Mouse (Mus musculus) left cerebral cortex, adult 6 months (tissue): ENCODE results near the gene Lcorl. TPM values are rescaled to one million over a fixed set of nuclear protein-coding genes. Genes with fewer than 3 reads are reported as not detected.

Experiments
- long read RNA-seq, 2 experiments: library from polyadenylated mRNA; unstranded; transcript quantifications; one replicate each; pipeline ENCODE4 v2.0.0; 2019 to 2020
- polyA plus RNA-seq: library from polyadenylated mRNA; unstranded; fragments of <200 nt; fragmentation: Nextera tagmentation; gene quantifications from 2 replicates; pipeline ENCODE4 v1.2.3, GENCODE M21; 2021

Gene Lcorl
- polyA plus RNA-seq, result 9.7 and 18.5 TPM in 2 replicates
- long read RNA-seq, experiment 1, full-length matches to known transcripts, result 58 of 94 reads
- long read RNA-seq, experiment 1, partial matches to known transcripts, result 2 of 94 reads
- long read RNA-seq, experiment 1, other reads (novel, unspliced or antisense), result 34 of 94 reads
- long read RNA-seq, experiment 2, full-length matches to known transcripts, result 9 of 26 reads
- long read RNA-seq, experiment 2, partial matches to known transcripts, result 4 of 26 reads
- long read RNA-seq, experiment 2, other reads (novel, unspliced or antisense), result 13 of 26 reads

DNA sequence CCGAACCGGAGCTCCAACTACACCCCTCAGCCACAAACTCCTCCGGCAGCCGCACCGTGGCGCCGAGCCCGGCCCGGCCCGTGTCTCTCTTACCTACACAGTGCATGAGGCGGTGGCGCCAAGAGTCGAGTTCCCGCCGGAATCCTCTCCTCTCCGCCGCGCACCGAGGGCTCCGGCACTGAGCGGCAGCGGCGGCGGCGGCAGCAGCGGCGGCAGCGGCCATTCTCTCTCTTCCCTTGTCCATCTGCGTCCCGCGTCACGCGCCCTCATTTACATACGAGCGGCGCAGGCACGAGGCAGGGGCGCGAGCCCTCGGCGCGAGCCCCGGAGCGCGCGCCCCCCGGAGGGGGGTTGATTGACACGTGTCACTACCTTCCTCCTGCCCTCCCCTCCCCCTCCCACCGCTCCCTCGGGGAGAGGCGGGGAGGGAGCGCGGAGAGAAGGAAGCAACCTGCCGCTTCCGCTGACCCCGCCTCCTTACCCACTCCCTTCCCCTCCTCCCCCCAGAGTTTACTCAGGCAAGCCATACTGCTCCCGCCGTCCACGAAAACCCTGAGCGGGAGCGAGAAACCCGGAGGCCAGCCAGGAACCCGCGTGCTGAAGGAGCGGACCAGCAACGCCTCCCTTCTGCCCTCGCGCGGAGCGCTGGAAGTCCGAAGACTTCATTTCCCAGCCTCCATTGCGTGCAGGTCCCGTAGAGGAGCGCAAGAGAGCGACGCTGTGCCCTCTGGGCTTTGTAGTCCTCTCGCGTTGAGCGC is at the start of gene Lcorl:
Gene Lcorl (minus strand): TSS at position 362 of the 758 bp plus-strand sequence.

GRCm38 (mm10) chr5:45669598-45670279 is 187.7 kb downstream of the Lcorl start, which contains the start of gene Ncapg:
Gene Ncapg (plus strand): TSS chr5:45669919.

Other genes starting within 250 kb of the Lcorl start
- gene Fam184b, start 218.0 kb downstream of the Lcorl start, polyA plus RNA-seq, result 2.0 and 2.1 TPM in 2 replicates
- gene Ncapg, start 187.7 kb downstream of the Lcorl start, polyA plus RNA-seq, result 0.16 and 0.44 TPM in 2 replicates